Mouse (Mus musculus) CD4-positive helper T cell, adult 2 months (primary cell): Measurements from ENCODE around the gene Gpr150.
A peak's percentile ranks its signal among the peaks of the same experiment; 100 is the strongest.

Experiments used
- DNase-seq: peaks from one replicate; pipeline ENCODE4 v3.0.0-alpha.2; 2012; ENCODE audit warnings: low read depth, missing footprints, low spot score

Gene Gpr150

DNA sequence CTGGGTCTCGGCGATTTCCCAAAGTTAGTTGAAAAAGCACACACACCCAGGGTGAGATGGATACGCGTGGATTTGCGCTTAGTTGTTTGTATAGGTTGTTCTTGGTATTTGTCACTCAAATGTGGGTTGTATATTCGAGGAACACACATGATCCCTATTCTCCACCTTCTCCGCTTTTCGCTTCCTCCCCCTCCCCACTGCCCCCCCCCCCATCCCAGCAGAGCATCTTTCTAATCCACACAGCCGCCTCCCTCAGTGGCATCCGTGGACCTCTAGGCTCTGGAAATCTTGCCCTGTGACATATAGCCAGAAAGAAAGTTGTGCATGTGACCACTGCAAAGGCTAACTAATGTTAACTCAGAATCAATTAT lies at the start of gene Gpr150:
Gpr150 (minus strand) TSS at position 101 of the 371 bp plus-strand sequence.
- DNase-seq: no peak

DNA sequence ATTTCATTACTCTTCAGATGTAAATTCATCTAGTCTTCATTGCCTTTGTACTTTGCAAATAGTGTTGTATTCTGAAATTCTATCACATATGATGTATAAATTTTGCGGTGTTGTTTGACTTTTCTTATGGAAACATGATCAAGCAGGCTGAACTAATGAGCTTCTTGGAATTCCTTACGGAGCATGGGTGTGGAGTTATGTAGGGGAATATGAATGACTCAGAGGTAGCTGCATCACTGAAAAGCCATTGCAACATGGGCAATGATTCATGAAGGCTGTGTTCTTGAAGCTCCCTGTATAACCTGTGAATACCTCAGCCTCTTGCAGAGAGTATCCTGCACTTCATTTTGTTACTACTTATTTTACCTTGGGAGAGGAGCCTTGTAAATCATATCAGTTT lies 45.2 kb upstream of the Gpr150 start:
- DNase-seq: no peak

DNA sequence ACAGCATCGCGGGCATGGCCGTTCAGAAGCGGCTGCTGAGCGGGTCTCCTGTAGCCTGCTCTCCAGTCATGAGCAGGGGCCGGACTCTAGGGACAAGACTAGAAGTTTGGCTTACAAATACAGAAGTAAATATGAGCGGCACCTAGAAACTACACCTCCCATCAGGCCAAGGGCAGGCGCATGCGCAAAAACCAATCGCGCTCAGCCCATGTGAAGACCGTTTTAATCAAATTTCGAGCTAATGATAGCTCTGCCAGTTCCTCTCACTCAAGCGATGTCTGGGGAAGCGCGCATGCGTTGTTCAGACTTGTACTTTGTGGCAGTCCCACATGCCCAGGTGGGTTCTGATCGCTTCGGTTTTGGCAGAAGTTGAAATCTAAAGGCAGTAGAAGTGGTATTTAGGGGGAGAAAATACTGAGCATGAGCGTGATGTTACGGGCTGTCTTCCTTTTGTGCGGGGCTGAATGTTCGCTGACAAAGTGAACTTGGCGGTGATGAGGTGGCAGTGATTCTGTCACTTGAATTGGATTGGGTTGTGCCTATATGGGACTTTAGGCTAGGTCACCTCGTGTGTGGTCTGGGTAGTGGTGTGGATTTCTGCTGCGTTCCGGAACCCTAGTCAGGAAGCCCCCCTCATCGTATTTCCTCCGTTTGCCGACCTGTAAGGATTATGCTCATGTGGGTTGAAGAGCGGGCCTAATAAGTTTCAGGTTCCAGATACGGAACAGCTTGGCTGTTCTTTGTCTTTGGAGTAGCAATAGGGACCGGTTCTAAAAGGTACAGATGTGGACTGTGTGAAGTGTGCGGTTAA lies 41.9 kb upstream of the Gpr150 start, which contains the start of the genes Arsk and Ttc37:
Arsk (minus strand) TSS at position 168 of the 811 bp plus-strand sequence.
Ttc37 (plus strand) TSS at position 242 of the 811 bp plus-strand sequence.
- DNase-seq: peak; percentile 96

DNA sequence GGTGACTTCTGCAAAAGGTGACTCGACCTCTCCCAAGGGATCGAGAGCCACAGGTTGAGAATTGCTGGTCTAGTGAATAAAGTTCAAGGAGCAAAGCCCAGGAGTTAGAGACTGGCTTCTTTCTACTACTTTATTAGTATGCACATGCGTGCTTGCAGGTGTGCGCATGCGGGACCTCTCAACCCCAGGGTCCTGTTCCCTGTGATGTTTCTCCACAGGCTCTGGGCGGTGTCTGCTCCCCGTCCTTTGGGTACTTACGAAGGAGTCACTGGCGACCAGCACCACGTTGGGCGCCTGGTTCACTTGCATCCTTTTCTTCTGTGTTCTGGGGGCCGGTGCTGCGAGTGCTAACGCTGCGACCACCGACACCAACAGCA lies 41.3 kb upstream of the Gpr150 start:
- DNase-seq: no peak

DNA sequence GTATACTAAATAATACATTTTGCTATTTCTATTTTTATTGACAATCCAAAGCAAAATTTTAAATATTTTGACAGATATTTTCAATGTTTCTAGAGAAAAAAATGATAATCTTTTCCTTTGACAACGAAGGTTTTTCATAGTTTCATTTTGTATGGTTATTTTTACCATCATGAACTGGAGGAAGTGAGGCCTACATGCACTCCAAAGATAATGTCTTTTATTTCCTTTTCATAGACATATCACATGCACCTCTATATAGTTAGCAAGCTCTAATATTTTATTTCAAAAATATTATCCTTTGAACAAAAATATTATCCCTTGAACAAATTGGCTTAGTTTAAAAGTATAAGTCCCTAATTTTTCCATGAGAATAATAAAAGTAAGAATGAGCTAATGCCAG lies 17.5 kb upstream of the Gpr150 start:
- no peak for DNase-seq

DNA sequence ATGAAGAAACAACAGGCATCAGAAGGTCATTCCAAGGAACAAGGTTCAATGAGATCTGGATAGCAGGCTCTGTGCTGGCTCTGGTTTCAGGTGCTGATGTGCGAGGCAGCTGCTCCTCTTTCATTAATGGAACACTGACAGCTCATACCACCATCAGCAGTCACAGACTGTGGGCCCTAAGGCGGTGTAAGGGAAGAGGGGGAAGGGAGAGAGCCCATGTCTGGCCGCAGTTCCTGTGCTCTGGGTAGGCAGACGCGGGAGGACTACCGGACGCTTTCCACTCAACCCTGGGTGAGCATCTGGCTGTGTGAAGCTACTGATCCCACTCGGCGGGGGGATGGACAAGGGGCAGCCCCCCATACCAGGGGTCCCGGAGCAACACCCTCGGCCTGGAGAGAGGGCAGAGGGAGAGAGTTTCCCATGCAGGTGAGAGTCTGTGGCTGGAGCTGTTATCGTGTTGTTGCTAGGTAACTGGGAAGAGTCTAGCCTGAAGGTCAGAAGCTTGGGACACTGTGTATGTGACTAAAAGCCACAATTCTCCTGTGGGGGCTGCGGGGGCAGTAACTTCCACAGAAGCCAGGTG lies 7.7 kb upstream of the Gpr150 start:
- no peak for DNase-seq

DNA sequence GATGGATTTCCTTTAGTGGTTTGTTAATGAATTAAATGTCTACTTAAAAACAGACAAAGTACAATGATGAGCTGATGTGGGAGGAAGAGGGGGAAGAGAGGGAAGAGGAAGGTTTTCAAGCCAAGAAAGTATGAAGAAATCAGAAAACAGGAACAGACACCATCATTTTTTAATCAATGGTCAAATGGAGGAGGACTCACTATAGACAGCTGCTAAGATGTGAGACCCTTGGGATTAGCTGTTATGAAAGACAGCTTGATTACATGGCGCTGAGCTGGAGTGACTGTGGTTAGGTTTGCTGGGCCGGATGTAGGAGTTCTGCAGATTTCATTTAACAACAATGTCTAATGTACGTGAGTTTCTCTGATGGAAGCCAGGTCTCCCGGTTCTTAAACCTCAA lies 6.8 kb upstream of the Gpr150 start:
- DNase-seq: no peak

DNA sequence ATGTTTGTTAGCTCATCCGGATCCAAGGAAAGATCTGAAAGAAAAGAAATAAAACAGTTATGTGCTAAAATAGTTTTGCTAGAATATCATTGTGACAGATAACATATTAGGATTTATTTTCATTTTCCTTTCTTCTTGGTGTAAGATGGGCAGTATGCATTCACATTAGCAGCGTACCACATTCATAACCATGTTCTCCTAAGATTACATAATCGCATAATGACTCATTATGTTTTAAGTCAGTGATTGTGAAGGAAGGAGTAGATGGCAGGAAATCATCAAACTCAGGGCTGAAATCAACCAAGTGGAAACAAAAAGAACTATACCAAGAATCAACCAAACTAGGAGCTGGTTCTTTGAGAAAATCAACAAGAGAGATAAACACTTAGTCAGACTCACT lies 5.8 kb upstream of the Gpr150 start:
- DNase-seq: no peak

DNA sequence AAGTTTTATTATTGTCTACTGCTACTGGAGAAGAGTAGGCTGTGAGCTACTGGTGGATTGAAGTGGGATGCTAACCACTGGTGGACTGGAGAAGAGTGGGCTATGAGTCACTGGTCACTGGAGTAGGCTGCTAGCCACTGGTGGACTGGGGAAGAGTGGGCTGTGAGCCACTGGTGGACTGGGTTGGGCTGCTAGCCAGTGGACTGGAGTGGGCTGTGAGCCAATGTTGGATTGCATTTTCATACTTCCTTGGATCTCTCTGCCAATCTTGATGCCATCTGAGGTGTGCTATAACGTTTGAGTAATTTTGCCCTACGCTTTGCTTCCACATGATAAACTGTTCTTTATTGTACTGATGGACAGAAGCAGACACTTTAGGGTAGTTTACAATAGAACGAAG lies 5.3 kb upstream of the Gpr150 start:
- no peak for DNase-seq

DNA sequence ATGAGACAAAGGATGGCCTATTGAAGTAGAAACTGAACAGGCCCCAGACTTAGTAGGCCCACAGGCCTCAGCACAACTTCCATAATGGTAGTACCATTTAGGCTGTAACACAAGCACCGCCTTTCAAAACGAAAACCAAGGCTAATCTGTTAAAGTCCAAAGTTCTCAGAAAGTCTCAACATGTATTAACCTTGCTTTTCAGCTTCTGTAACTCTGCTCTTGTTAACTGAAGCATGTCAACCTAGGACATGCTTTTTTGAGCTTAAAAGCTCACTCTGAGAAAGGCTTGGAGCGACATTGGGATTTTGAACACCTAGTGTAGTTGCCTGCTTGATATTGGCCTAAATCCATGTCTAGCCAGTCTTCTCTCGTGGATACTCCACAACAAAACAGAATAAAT lies 2.8 kb upstream of the Gpr150 start:
- DNase-seq: no peak

DNA sequence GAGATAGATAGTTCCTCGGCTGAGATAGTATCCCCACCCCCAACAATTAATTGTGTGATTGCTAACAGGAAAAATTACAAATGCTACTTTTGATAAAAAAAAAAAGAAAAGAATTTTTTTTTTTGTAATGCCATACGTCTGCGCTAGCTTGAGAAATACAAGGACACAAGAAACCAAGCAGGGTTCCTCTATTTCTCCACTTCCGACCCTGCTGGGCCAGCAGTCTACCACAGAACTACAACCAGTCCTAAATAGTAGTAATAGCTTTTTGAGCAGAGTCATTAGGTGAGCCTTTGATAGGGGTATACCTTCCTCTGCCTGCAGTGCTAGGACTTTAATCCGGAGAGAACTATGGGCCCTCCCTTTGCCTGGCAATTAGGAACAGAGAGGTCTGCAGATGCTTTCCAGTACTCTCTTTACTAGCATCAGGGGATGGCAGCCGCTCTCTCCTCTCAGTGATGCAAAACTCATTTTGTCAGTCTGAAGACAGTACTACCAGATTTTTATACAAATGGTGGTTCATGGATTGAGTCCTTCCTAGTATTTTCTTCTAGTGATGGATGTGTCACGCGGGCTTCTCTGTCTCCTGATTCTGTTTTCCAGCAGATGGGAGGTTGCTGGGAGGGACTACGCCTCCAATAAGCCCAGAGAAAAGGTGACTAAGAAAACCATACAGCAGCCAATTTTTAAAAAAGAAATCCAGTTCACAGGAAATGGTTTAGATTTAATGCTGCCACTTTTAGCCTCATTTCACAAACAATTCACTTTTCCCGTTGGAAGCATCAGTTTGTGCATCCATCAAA lies 672 bp upstream of the Gpr150 start:
- DNase-seq: no peak

DNA sequence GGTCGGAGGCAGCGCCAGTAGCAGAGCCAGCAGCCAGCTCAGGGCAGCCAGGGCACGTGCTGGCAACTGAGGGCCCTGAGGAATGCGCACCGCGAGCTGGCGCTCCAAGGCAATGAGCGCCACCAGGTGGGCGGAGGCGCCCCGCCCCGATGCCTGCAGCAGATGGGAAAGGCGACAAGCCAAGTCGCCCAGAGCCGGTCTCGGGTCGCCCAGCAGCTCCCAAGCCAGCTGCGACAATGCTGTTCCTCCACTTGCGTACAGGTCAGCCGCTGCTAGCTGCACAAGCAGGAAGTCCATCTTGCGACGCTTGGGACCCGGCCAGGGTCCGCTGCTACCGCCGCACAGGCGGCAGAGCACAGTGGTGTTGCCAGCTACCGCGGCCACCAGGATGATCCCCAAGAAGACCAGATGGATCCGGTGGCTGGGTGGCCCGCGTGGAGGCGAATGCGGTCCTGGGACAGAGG lies 503 bp downstream of the Gpr150 start:
- peak; percentile 54 for DNase-seq

DNA sequence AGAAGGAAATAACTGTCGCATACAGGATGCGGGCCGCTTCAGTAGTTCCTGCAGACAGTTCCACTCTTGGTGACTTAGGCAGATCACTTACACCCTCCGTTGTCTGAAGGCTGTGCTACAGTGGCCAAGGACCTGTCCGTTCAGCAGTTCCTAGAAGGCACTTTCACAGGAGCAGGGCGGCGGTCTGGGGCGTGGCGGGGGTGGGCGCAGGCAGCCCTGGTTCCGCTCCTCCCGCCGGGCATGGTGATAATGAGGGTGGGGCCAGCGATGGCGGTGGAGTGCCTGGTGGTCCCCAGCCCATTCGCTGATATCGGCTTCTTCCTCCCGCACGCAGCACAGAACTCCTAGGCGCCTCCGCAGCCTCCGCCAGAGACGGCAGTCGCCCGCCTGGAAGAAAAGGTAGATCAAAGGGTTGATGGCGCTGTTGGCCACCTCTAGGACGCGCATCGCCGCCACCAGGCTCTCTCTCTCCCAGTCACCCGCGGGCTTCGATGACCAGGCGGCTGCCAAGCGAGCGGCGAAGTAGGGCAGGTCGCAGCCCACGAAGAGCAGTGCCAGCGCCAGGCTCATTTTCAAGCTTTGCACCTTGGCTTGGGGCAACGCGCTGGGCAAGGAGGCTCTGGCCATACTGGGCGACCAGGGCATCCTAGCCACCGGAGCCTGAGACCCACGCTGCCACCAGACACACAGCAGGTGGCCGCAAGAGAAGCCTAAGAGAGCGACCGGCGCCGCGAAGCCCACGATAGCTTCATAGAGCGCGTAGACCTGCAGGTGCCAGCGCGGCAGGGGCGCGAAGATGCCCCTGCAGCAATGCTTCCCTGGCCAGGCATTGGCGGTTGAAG lies 1.2 kb downstream of the Gpr150 start:
- DNase-seq: peak; percentile 14

DNA sequence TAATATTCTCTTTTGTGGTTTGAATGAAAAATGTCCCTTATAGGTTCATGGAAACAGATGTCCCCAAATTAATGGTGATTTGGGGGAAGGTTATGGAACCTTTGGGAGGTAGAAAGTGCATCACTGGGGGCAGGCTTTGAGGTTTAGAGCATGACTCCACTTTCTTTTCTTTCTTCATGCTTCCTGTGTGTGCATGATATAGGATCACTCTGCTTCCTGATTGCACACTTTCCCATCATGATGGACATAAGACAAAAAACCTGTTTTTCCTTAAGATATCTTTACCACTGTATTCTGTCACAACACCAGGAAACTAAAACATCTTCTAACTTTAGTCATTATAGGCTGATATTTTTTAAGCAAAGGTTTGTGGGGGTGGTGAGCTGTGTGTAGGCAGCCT lies 11.8 kb downstream of the Gpr150 start:
- no peak for DNase-seq

DNA sequence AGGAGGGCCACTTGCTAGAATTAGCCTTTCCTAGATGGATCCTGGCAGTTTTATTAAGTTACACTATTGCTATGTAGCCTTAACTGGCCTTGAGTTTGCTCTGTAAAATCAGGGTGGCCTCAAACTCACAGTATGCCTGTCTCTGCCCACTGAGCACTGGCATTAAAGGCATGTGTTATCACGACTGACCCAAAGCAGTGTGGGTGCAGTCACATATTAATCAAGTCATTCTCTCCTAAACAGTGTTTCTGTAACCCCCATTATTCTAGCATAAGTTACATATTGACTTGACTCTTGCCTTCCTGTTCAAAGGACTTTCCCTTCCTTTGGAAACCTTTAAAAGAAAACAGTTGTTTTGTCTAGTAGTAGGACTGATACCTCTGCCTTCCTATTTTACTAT lies 14.3 kb downstream of the Gpr150 start:
- no peak for DNase-seq

DNA sequence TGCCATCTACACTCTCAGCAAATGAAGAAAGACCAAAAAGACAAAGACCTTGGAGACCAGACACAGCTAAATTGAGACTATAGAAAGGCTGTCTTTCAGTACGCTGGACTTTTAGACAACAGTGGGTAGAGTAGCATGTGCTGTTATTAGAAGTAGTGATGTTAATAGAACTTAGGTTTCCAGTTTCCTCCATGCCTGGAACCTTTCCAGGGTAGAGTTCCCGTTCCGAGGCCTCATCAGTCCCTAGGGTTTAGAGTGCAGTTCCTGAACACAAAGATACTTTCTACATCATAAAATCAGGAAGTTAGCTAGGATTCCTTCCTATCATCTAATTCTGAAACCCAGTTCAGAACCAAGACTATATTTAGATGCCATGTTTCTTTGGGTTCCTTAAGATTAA lies 32.2 kb downstream of the Gpr150 start:
- no peak for DNase-seq

DNA sequence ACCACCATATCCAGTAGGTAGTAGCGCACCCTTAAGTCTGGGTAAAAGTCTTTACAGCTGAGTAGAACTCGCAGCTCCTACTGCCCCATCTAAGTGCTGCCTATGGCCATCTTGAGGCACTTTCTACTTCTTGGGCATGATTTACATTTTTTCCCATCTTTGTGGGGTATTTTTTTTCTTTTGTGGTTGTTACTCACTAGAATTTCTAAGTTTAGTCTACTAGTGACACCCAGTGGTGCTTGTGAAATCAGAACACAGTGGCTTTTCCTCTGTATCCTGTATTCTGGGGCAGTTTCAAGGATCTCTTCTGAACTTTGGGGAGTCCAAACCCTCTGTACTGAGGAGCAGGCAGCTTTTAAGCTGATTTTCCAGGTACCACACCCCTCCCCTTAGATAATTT lies 35.0 kb downstream of the Gpr150 start:
- no peak for DNase-seq

DNA sequence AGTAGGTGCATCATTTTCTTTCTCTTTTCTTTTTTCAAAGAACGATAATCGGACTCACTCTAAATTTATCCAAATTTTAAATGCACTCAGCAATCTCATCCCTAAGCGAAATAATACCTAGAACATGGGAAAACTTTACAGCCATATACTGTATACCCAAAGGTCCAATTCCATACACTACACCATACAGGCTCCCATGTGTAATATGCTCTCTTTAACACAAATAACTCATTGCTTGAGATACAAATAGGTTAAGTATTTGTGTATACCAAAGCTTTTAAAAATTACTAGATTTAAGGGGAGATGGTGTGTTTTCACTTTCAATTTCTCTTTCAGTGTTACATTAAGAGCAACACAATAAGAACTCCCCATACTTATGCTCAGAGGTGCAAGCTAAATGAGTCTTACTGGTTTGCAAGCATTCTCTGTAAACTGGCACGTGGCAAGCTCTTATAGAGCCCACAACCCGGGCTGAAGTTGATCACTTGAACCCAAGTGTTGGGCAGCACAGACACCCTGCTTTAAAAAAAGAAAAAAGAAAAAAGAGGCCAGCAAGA lies 37.9 kb downstream of the Gpr150 start:
- DNase-seq: no peak

DNA sequence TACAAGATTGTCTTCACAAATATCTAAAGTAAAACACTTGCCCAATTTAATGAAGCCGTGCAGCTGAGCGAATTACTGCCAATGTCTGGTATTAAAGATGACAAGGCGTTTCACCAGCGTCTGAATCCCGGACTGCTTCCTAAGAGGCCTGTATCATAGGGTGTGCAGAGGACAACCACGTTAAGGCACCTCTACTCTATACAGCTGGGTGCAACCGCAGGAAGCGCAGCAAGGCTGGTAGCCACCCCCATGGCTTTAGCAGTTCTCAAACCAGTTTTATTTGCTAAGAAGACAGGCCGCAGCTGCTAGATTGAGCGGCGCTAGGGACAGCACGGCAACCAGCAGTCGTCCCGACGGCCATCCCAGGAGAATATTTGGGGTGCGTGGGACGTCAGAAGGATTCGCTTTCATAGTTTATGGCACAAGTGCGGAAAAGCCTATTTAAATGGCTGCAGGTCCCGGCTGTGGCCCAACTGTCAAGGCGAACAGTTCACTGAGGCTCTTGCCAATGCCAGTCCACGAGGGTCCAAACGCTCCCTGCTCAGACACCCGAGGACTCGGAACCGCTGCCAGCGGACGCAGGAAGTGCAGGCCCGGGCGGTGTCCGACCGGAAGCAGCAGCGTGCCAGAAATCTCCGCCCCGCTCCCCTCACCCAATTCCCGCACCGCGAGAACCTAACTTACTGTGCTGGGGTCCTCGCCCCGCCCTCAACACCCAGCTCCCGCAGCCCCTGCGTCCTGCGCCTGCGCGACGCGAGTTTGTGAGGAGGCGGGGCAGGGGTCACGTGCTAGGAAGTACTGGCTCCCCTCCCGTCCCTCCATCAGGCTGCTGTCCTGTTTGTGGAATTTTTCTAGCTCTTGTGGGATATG lies 38.6 kb downstream of the Gpr150 start, which contains the start of gene Rfesd:
Rfesd (minus strand) TSS at position 746 of the 870 bp plus-strand sequence.
- DNase-seq: peak; percentile 98

DNA sequence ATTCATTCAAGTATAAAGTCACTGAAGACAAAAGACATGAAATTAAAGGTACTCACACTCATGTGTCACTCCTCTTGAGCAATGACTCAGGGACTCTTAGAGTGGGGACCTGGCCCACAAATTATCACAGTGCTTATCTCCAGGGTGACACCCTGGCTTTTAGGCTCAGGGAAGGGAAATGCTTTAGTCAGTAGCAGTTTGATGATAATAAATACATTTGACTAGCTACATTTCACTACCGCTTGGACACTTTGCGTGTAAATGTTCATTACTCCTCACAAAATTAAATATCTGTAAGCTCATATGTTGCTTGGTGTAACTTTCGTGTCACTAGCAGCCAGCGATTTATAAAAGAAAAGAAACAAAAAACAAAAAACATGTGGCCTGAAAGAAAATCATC lies 39.3 kb downstream of the Gpr150 start:
- peak; percentile 45 for DNase-seq
